Mouse (Mus musculus): ENCODE results near the gene Gm498. TPM values are rescaled to one million over a fixed set of nuclear protein-coding genes. Genes with fewer than 3 reads are reported as not detected.

Gene Gm498
- polyA plus RNA-seq, 1 experiment from 2014 or later = not detected

DNA sequence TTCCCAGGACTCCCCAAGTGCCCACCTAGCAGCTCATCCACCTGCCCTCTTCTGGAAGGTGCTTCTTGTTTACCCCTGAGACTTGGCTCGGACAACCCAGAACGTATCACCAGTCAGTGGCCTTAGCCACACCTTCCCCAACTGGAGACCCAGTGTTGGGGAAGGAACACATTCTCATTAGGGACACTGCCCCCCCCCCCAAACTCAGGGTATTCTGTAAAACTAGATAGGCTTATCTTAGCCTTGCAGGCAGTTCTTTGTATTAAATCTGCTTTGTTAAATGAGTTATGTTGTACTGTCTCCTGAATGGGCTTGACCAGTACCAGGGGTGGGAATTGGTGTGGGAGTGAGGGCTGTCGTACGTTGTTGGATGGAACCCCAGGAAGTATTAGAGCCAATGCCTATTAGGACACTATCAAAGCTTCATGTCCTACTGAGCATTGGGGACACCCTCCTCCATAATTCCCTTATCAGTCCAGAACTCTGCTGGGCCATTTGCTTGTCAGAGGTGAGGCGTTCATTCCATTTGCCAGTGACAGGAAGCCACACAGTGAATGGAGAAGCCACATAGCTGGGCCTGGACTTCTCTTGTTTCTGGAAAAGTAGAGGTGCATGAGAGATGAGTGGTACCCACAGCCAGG lies 18.4 kb upstream of the Gm498 start:
- WGBS = 94% methylated on average over 5 of the region's 5 CpGs
- Histone ChIP-seq H3K27me3 (replicated peaks; ENCODE audit: control insufficient read depth, insufficient read depth, low read length) (no peaks in the 10 kb centered on the region), H3K4me3 (ENCODE audit: low read depth, low read length) (no peak overlapping the region), H3K4me2 (ENCODE audit: low read depth, low read length) (no peak overlapping the region), H3K9ac (ENCODE audit: low read depth, low read length) (no peak overlapping the region), H3K9me3 (ENCODE audit: control insufficient read depth, low read length) (no peaks in the 10 kb centered on the region), H3K27ac (replicated peaks; ENCODE audit: low read depth, low read length) (no peak overlapping the region), H3K36me3 (ENCODE audit: control insufficient read depth, insufficient read depth, low read length) (peaks cover 55% of the 10 kb centered on the region), H3K4me1 (ENCODE audit: control insufficient read depth, insufficient read depth, low read length) (no peaks in the 10 kb centered on the region)
- ATAC-seq (ENCODE audit: low read depth) = no peak
- DNase-seq (ENCODE audit: low spot score) = no peak

- Histone ChIP-seq H3K9ac (ENCODE audit: low read depth, low read length) (no peak overlapping the region), H3K36me3 (ENCODE audit: control insufficient read depth, insufficient read depth, low read length) (peaks cover 49% of the 10 kb centered on the region), H3K27ac (replicated peaks; ENCODE audit: low read depth, low read length) (no peak overlapping the region), H3K4me1 (ENCODE audit: control insufficient read depth, insufficient read depth, low read length) (no peaks in the 10 kb centered on the region), H3K27me3 (replicated peaks; ENCODE audit: control insufficient read depth, insufficient read depth, low read length) (no peaks in the 10 kb centered on the region), H3K4me3 (ENCODE audit: low read depth, low read length) (no peak overlapping the region), H3K4me2 (ENCODE audit: low read depth, low read length) (no peak overlapping the region), H3K9me3 (ENCODE audit: control insufficient read depth, low read length) (no peaks in the 10 kb centered on the region)
- ATAC-seq (ENCODE audit: low read depth) (no peak), DNase-seq (ENCODE audit: low spot score) (no peak)
- WGBS = 88% methylated on average over 6 of the region's 8 CpGs
Measured at GRCm38 (mm10) chr7:143848768-143849482, 17.7 kb upstream of the Gm498 start.

DNA sequence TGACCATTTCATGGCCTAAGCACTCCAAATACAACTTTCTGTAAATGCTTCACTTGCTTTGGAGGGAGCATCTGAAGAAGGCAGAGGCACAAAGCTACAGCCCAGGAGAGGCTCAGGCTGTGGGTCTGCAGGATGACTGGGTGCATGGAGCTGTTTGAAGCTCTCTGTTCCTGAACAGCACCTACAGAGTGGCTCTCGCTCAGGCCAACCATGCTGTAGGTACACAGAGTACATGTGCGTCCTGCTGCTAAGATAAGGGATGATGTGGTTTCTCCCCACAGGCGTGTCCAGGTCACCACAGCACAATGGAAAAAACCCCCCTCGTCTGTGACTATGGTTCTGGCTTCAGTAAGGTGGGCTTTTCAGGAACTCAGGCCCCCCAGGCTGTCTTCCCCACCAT lies 2.2 kb downstream of the Gm498 start:
- no peak overlapping the region for H3K9ac ChIP-seq (ENCODE audit: low read depth, low read length)
- H3K4me1 ChIP-seq (ENCODE audit: control insufficient read depth, insufficient read depth, low read length) = no peaks in the 10 kb centered on the region
- H3K36me3 ChIP-seq (ENCODE audit: control insufficient read depth, insufficient read depth, low read length) = no peaks in the 10 kb centered on the region
- ATAC-seq (ENCODE audit: low read depth) (no peak), DNase-seq (ENCODE audit: low spot score) (no peak)
- H3K9me3 ChIP-seq (ENCODE audit: control insufficient read depth, low read length) = peaks cover 3% of the 10 kb centered on the region; the same call in 1 of the 2 replicates
- 93% methylated on average over 4 of the region's 4 CpGs for WGBS
- H3K4me2 ChIP-seq (ENCODE audit: low read depth, low read length) = no peak overlapping the region
- H3K27ac ChIP-seq (replicated peaks; ENCODE audit: low read depth, low read length) = no peak overlapping the region
- H3K27me3 ChIP-seq (replicated peaks; ENCODE audit: control insufficient read depth, insufficient read depth, low read length) = no peaks in the 10 kb centered on the region
- no peak overlapping the region for H3K4me3 ChIP-seq (ENCODE audit: low read depth, low read length)

GRCm38 (mm10) chr7:143883717-143884116 lies 17.1 kb downstream of the Gm498 start:
- Histone ChIP-seq H3K9ac (ENCODE audit: low read depth, low read length) (no peak overlapping the region), H3K27me3 (replicated peaks; ENCODE audit: control insufficient read depth, insufficient read depth, low read length) (no peaks in the 10 kb centered on the region), H3K4me3 (ENCODE audit: low read depth, low read length) (no peak overlapping the region), H3K9me3 (ENCODE audit: control insufficient read depth, low read length) (no peaks in the 10 kb centered on the region), H3K4me1 (ENCODE audit: control insufficient read depth, insufficient read depth, low read length) (no peaks in the 10 kb centered on the region), H3K4me2 (ENCODE audit: low read depth, low read length) (no peak overlapping the region), H3K36me3 (ENCODE audit: control insufficient read depth, insufficient read depth, low read length) (no peaks in the 10 kb centered on the region), H3K27ac (replicated peaks; ENCODE audit: low read depth, low read length) (no peak overlapping the region)
- DNase-seq (ENCODE audit: low spot score) = no peak
- no peak for ATAC-seq (ENCODE audit: low read depth)
- 75% methylated on average over 6 of the region's 6 CpGs for WGBS

GRCm38 (mm10) chr7:143891146-143891545 lies 24.5 kb downstream of the Gm498 start:
- no peaks in the 10 kb centered on the region for H3K36me3 ChIP-seq (ENCODE audit: control insufficient read depth, insufficient read depth, low read length)
- H3K27me3 ChIP-seq (replicated peaks; ENCODE audit: control insufficient read depth, insufficient read depth, low read length) = 0 out of 2 replicates have a peak, but pooled peaks cover 3% of the 10 kb centered on the region
- ATAC-seq (ENCODE audit: low read depth) (no peak), DNase-seq (ENCODE audit: low spot score) (no peak)
- no peak overlapping the region for H3K27ac ChIP-seq (replicated peaks; ENCODE audit: low read depth, low read length)
- 77% methylated on average over 2 of the region's 2 CpGs for WGBS
- no peak overlapping the region for H3K4me3 ChIP-seq (ENCODE audit: low read depth, low read length)
- H3K9me3 ChIP-seq (ENCODE audit: control insufficient read depth, low read length) = no peaks in the 10 kb centered on the region
- no peak overlapping the region for H3K9ac ChIP-seq (ENCODE audit: low read depth, low read length)
- no peak overlapping the region for H3K4me2 ChIP-seq (ENCODE audit: low read depth, low read length)
- H3K4me1 ChIP-seq (ENCODE audit: control insufficient read depth, insufficient read depth, low read length) = no peaks in the 10 kb centered on the region

DNA sequence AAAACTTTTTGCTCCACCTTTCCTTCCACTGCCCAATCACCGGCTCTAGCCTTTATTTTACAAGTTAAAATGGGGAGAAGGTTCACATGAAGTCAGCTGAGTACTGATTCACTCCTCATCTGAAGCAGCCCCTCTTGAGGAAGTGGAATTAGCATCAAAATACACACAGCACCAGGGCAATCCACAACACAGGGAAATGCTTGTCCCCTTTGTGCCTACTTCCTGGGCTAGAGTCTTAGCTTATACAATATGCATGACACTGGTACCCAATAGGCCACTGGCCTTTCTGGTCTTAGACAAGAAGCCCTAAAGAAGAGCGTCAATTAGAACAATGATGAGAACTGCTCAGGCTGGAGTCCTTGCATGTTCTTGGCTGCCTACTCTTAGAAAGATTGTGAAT lies 25.7 kb downstream of the Gm498 start:
- H3K4me3 ChIP-seq (ENCODE audit: low read depth, low read length) = no peak overlapping the region
- 71% methylated on average over 2 of the region's 2 CpGs for WGBS
- DNase-seq (ENCODE audit: low spot score) = no peak

GRCm38 (mm10) chr7:143900667-143901066 lies 34.0 kb downstream of the Gm498 start:
- Histone ChIP-seq H3K36me3 (ENCODE audit: control insufficient read depth, insufficient read depth, low read length) (no peaks in the 10 kb centered on the region), H3K27me3 (replicated peaks; ENCODE audit: control insufficient read depth, insufficient read depth, low read length) (no peaks in the 10 kb centered on the region), H3K4me2 (ENCODE audit: low read depth, low read length) (no peak overlapping the region), H3K9me3 (ENCODE audit: control insufficient read depth, low read length) (no peaks in the 10 kb centered on the region), H3K27ac (replicated peaks; ENCODE audit: low read depth, low read length) (no peak overlapping the region), H3K4me3 (ENCODE audit: low read depth, low read length) (no peak overlapping the region), H3K9ac (ENCODE audit: low read depth, low read length) (no peak overlapping the region), H3K4me1 (ENCODE audit: control insufficient read depth, insufficient read depth, low read length) (no peaks in the 10 kb centered on the region)
- WGBS = 22% methylated on average over 2 of the region's 2 CpGs
- DNase-seq (ENCODE audit: low spot score) (peak; percentile 49), ATAC-seq (ENCODE audit: low read depth) (no peak)

More for the DNA sequence above, 25.7 kb downstream of the Gm498 start:
- no peak overlapping the region for H3K27ac ChIP-seq (replicated peaks; ENCODE audit: low read depth, low read length)
- H3K27me3 ChIP-seq (replicated peaks; ENCODE audit: control insufficient read depth, insufficient read depth, low read length) = 0 out of 2 replicates have a peak, but pooled peaks cover 3% of the 10 kb centered on the region
- no peaks in the 10 kb centered on the region for H3K4me1 ChIP-seq (ENCODE audit: control insufficient read depth, insufficient read depth, low read length)
- ATAC-seq (ENCODE audit: low read depth) = no peak
- H3K9me3 ChIP-seq (ENCODE audit: control insufficient read depth, low read length) = no peaks in the 10 kb centered on the region
- H3K36me3 ChIP-seq (ENCODE audit: control insufficient read depth, insufficient read depth, low read length) = no peaks in the 10 kb centered on the region
- H3K4me2 ChIP-seq (ENCODE audit: low read depth, low read length) = no peak overlapping the region
- no peak overlapping the region for H3K9ac ChIP-seq (ENCODE audit: low read depth, low read length)

DNA sequence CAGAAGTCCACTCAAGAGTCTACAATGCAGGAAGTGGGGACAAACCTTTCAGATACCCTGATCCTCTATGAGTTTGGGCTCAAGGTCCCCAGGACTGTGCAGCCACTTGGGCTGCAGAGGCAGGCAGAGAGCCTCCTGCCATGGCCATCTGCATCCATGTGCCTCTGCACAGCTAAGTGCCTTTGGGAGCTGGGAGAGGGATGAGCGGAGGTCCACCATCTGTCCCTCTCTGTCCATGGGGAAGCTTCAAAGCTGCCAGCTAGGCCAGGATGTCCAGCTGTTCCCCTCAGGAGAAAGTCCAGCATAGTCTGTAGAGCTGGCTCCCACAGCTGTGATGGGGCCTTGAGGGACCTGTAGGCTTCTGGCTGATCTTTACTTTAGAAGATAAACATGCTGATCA lies 38.5 kb downstream of the Gm498 start:
- DNase-seq (ENCODE audit: low spot score) (no peak), ATAC-seq (ENCODE audit: low read depth) (no peak)
- Histone ChIP-seq H3K4me2 (ENCODE audit: low read depth, low read length) (no peak overlapping the region), H3K4me1 (ENCODE audit: control insufficient read depth, insufficient read depth, low read length) (no peaks in the 10 kb centered on the region), H3K4me3 (ENCODE audit: low read depth, low read length) (no peak overlapping the region), H3K27me3 (replicated peaks; ENCODE audit: control insufficient read depth, insufficient read depth, low read length) (no peaks in the 10 kb centered on the region), H3K27ac (replicated peaks; ENCODE audit: low read depth, low read length) (no peak overlapping the region), H3K9me3 (ENCODE audit: control insufficient read depth, low read length) (no peaks in the 10 kb centered on the region), H3K36me3 (ENCODE audit: control insufficient read depth, insufficient read depth, low read length) (no peaks in the 10 kb centered on the region), H3K9ac (ENCODE audit: low read depth, low read length) (no peak overlapping the region)
- WGBS = 92% methylated on average over 1 of the region's 1 CpGs

DNA sequence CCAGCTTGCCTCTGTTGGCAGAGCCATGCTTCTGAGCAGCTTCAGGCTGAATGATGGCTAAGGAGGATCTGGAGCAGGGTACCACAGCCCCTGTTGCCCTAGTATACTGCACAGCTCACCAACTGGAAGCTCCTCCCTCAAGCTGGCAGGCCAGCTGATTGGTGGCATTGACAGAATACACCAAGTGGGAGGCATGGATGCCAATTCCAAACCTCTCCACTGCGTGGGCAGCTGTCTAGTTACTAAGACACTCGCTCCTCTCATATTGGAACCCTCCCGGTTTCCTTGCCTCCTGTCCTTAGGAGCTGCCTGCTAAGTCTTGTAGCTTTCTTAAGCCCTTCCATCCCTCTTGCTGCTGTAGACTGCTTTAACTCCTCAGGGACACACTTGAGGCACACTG lies 39.0 kb downstream of the Gm498 start:
- Histone ChIP-seq H3K4me1 (ENCODE audit: control insufficient read depth, insufficient read depth, low read length) (no peaks in the 10 kb centered on the region), H3K36me3 (ENCODE audit: control insufficient read depth, insufficient read depth, low read length) (no peaks in the 10 kb centered on the region), H3K9me3 (ENCODE audit: control insufficient read depth, low read length) (no peaks in the 10 kb centered on the region), H3K4me2 (ENCODE audit: low read depth, low read length) (no peak overlapping the region), H3K27ac (replicated peaks; ENCODE audit: low read depth, low read length) (no peak overlapping the region), H3K9ac (ENCODE audit: low read depth, low read length) (no peak overlapping the region), H3K4me3 (ENCODE audit: low read depth, low read length) (no peak overlapping the region), H3K27me3 (replicated peaks; ENCODE audit: control insufficient read depth, insufficient read depth, low read length) (no peaks in the 10 kb centered on the region)
- WGBS = 74% methylated on average over 3 of the region's 3 CpGs
- ATAC-seq (ENCODE audit: low read depth) = no peak
- DNase-seq (ENCODE audit: low spot score) = no peak
